Mouse (Mus musculus): ENCODE data around the gene Olfr1193. TPM values are rescaled to one million over a fixed set of nuclear protein-coding genes. Genes with fewer than 3 reads are reported as not detected.
"Not testable (repeated sequence)": the region's sequence is repeated elsewhere in the genome, so short reads cannot be mapped to it uniquely, and the experiment has no call there.

Olfr1193 gene
- polyA plus RNA-seq (2014; fragmentation: Nextera tagmentation; extraction: Ambion mirVana): not detected in 2 replicates

GRCm38 (mm10) chr2:88675328-88675727, at the start of gene Olfr1193:
Gene Olfr1193, plus strand, starts transcription at chr2:88675628.
- H3K4me2 ChIP-seq (replicated peaks; ENCODE audit: low read depth, low read length); ATAC-seq (ENCODE audit: low FRiP score, low TSS enrichment); H3K4me1 ChIP-seq (ENCODE audit: control insufficient read depth, insufficient read depth, low read length); H3K36me3 ChIP-seq (ENCODE audit: control insufficient read depth, insufficient read depth, low read length); H3K4me3 ChIP-seq (ENCODE audit: low read length); H3K27ac ChIP-seq (ENCODE audit: low read depth, low read length); H3K9ac ChIP-seq (ENCODE audit: low read depth, low read length); H3K27me3 ChIP-seq (ENCODE audit: control insufficient read depth, insufficient read depth, low read length); H3K9me3 ChIP-seq (ENCODE audit: control insufficient read depth, low read length): not testable (repeated sequence)

GRCm38 (mm10) chr2:88640242-88640641, 35.2 kb upstream of the Olfr1193 start, which contains the start of gene Olfr1191-ps1:
Gene Olfr1191-ps1, plus strand, starts transcription at chr2:88640542.
- not testable (repeated sequence) for H3K4me2 ChIP-seq (replicated peaks; ENCODE audit: low read depth, low read length); H3K27me3 ChIP-seq (ENCODE audit: control insufficient read depth, insufficient read depth, low read length); H3K9ac ChIP-seq (ENCODE audit: low read depth, low read length); H3K36me3 ChIP-seq (ENCODE audit: control insufficient read depth, insufficient read depth, low read length); ATAC-seq (ENCODE audit: low FRiP score, low TSS enrichment); H3K4me1 ChIP-seq (ENCODE audit: control insufficient read depth, insufficient read depth, low read length); H3K27ac ChIP-seq (ENCODE audit: low read depth, low read length); H3K9me3 ChIP-seq (ENCODE audit: control insufficient read depth, low read length); H3K4me3 ChIP-seq (ENCODE audit: low read length)
- WGBS: 86% methylated on average over 1 of the region's 1 CpGs

DNA sequence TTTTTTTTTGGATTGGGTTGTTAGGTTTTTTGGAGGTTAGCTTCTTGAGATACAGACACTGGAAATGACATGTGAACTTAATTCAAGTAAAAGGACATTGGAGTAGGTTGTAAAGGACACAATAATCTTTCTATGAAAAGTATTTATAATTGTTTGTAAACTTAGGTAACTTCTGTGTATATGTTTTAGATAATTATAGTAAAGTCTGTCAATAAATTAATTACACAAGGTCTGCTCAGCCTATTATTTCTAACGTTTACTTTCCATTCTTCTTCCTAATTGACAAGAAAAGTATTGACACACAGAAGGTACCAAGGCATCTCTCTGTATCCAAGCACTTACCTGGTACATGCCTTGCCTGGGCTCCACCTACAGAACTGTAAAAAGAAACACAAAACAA, 27.2 kb upstream of the Olfr1193 start, which contains the start of gene Olfr1192-ps1:
TSS of gene Olfr1192-ps1 (plus strand) at position 301 of the 400 bp plus-strand sequence.
- H3K27ac ChIP-seq (ENCODE audit: low read depth, low read length): no peak within 1 kb of the TSS
- no peak within 1 kb of the TSS for H3K4me2 ChIP-seq (replicated peaks; ENCODE audit: low read depth, low read length)
- no peak for ATAC-seq (ENCODE audit: low FRiP score, low TSS enrichment)
- 53% methylated on average over 1 of the region's 1 CpGs for WGBS
- no peaks in the 10 kb centered on the region for H3K4me1 ChIP-seq (ENCODE audit: control insufficient read depth, insufficient read depth, low read length)
- H3K9me3 ChIP-seq (ENCODE audit: control insufficient read depth, low read length): no peaks in the 10 kb centered on the region
- no peaks in the 10 kb centered on the region for H3K36me3 ChIP-seq (ENCODE audit: control insufficient read depth, insufficient read depth, low read length)
- H3K4me3 ChIP-seq (ENCODE audit: low read length): no peak within 1 kb of the TSS
- H3K9ac ChIP-seq (ENCODE audit: low read depth, low read length): no peak within 1 kb of the TSS
- no peaks in the 10 kb centered on the region for H3K27me3 ChIP-seq (ENCODE audit: control insufficient read depth, insufficient read depth, low read length)

GRCm38 (mm10) chr2:88689087-88689486, 13.7 kb downstream of the Olfr1193 start, which contains the start of gene Olfr1195:
Gene Olfr1195, minus strand, starts transcription at chr2:88689187.
- H3K9me3 ChIP-seq (ENCODE audit: control insufficient read depth, low read length): no peaks in the 10 kb centered on the region
- H3K4me2 ChIP-seq (replicated peaks; ENCODE audit: low read depth, low read length): no peak within 1 kb of the TSS
- H3K4me1 ChIP-seq (ENCODE audit: control insufficient read depth, insufficient read depth, low read length): no peaks in the 10 kb centered on the region
- ATAC-seq (ENCODE audit: low FRiP score, low TSS enrichment): no peak
- no peak within 1 kb of the TSS for H3K9ac ChIP-seq (ENCODE audit: low read depth, low read length)
- no peak within 1 kb of the TSS for H3K4me3 ChIP-seq (ENCODE audit: low read length)
- no peak within 1 kb of the TSS for H3K27ac ChIP-seq (ENCODE audit: low read depth, low read length)
- H3K27me3 ChIP-seq (ENCODE audit: control insufficient read depth, insufficient read depth, low read length): no peaks in the 10 kb centered on the region
- H3K36me3 ChIP-seq (ENCODE audit: control insufficient read depth, insufficient read depth, low read length): no peaks in the 10 kb centered on the region

DNA sequence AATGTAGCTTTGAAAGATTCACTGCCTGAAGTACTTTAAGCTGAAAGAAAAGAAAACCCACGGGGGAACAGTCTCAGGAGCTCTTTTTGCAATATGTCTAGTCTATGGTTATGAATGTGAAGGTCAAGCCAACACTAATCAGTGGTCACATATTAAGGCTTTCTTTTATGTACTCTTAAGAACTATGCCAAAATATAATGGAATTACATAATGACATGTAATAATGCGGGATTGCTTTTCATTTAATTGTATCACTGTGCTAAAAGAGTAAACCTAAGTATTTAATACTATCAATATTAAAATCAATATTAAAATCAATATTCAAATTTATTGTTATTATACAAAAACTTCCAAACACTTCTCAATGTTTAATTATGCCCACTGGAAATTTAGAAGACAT, 29.1 kb downstream of the Olfr1193 start, which contains the start of gene Olfr1196:
TSS of gene Olfr1196 (minus strand) at position 101 of the 400 bp plus-strand sequence.
- Histone ChIP-seq H3K9ac (ENCODE audit: low read depth, low read length) (no peak within 1 kb of the TSS), H3K4me2 (replicated peaks; ENCODE audit: low read depth, low read length) (no peak within 1 kb of the TSS), H3K27me3 (ENCODE audit: control insufficient read depth, insufficient read depth, low read length) (no peaks in the 10 kb centered on the region), H3K4me3 (ENCODE audit: low read length) (no peak within 1 kb of the TSS), H3K36me3 (ENCODE audit: control insufficient read depth, insufficient read depth, low read length) (no peaks in the 10 kb centered on the region), H3K9me3 (ENCODE audit: control insufficient read depth, low read length) (no peaks in the 10 kb centered on the region), H3K27ac (ENCODE audit: low read depth, low read length) (no peak within 1 kb of the TSS), H3K4me1 (ENCODE audit: control insufficient read depth, insufficient read depth, low read length) (no peaks in the 10 kb centered on the region)
- ATAC-seq (ENCODE audit: low FRiP score, low TSS enrichment): no peak
- 89% methylated on average over 2 of the region's 2 CpGs for WGBS

Other genes with a start within 250 kb of the Olfr1193 start
- not detected in 2 replicates for gene Olfr1181, start 249.5 kb upstream of the Olfr1193 start, polyA plus RNA-seq (2014; fragmentation: Nextera tagmentation; extraction: Ambion mirVana)
- not detected in 2 replicates for gene Gm13757, start 226.5 kb upstream of the Olfr1193 start, polyA plus RNA-seq (2014; fragmentation: Nextera tagmentation; extraction: Ambion mirVana)
- gene Olfr1183, start 220.8 kb upstream of the Olfr1193 start, polyA plus RNA-seq (2014; fragmentation: Nextera tagmentation; extraction: Ambion mirVana): not detected in 2 replicates
- not detected in 2 replicates for gene Olfr1184, start 192.0 kb upstream of the Olfr1193 start, polyA plus RNA-seq (2014; fragmentation: Nextera tagmentation; extraction: Ambion mirVana)
- gene Olfr1185-ps1, start 182.3 kb upstream of the Olfr1193 start, polyA plus RNA-seq (2014; fragmentation: Nextera tagmentation; extraction: Ambion mirVana): not detected in 2 replicates
- gene Olfr1186, start 157.1 kb upstream of the Olfr1193 start, polyA plus RNA-seq (2014; fragmentation: Nextera tagmentation; extraction: Ambion mirVana): not detected in 2 replicates
- not detected in 2 replicates for gene Olfr1188, start 118.7 kb upstream of the Olfr1193 start, polyA plus RNA-seq (2014; fragmentation: Nextera tagmentation; extraction: Ambion mirVana)
- not detected in 2 replicates for gene Olfr1189, start 89.2 kb upstream of the Olfr1193 start, polyA plus RNA-seq (2014; fragmentation: Nextera tagmentation; extraction: Ambion mirVana)
- gene Olfr1191-ps1, start 35.1 kb upstream of the Olfr1193 start, polyA plus RNA-seq (2014; fragmentation: Nextera tagmentation; extraction: Ambion mirVana): 0.03 TPM in 1 of 2 replicates, not detected in the other
- not detected in 2 replicates for gene Olfr1192-ps1, start 27.1 kb upstream of the Olfr1193 start, polyA plus RNA-seq (2014; fragmentation: Nextera tagmentation; extraction: Ambion mirVana)
- gene Olfr1195, start 13.6 kb downstream of the Olfr1193 start, polyA plus RNA-seq (2014; fragmentation: Nextera tagmentation; extraction: Ambion mirVana): not detected in 2 replicates
- gene Olfr1196, start 29.0 kb downstream of the Olfr1193 start, polyA plus RNA-seq (2014; fragmentation: Nextera tagmentation; extraction: Ambion mirVana): not detected in 2 replicates
- gene Olfr1197, start 56.7 kb downstream of the Olfr1193 start, polyA plus RNA-seq (2014; fragmentation: Nextera tagmentation; extraction: Ambion mirVana): not detected in 2 replicates
- not detected in 2 replicates for gene Olfr1198, start 75.7 kb downstream of the Olfr1193 start, polyA plus RNA-seq (2014; fragmentation: Nextera tagmentation; extraction: Ambion mirVana)
- not detected in 2 replicates for gene Olfr1199, start 84.8 kb downstream of the Olfr1193 start, polyA plus RNA-seq (2014; fragmentation: Nextera tagmentation; extraction: Ambion mirVana)
- gene Olfr1200, start 94.9 kb downstream of the Olfr1193 start, polyA plus RNA-seq (2014; fragmentation: Nextera tagmentation; extraction: Ambion mirVana): not detected in 2 replicates
- gene Olfr1201, start 117.4 kb downstream of the Olfr1193 start, polyA plus RNA-seq (2014; fragmentation: Nextera tagmentation; extraction: Ambion mirVana): not detected in 2 replicates
- not detected in 2 replicates for gene Olfr1202, start 138.9 kb downstream of the Olfr1193 start, polyA plus RNA-seq (2014; fragmentation: Nextera tagmentation; extraction: Ambion mirVana)
- not detected in 2 replicates for gene Olfr1205, start 154.1 kb downstream of the Olfr1193 start, polyA plus RNA-seq (2014; fragmentation: Nextera tagmentation; extraction: Ambion mirVana)
- not detected in 2 replicates for gene Olfr1204, start 173.7 kb downstream of the Olfr1193 start, polyA plus RNA-seq (2014; fragmentation: Nextera tagmentation; extraction: Ambion mirVana)
- gene Olfr1206, start 187.6 kb downstream of the Olfr1193 start, polyA plus RNA-seq (2014; fragmentation: Nextera tagmentation; extraction: Ambion mirVana): not detected in 2 replicates
- gene Olfr1208, start 226.7 kb downstream of the Olfr1193 start, polyA plus RNA-seq (2014; fragmentation: Nextera tagmentation; extraction: Ambion mirVana): not detected in 2 replicates
- not detected in 2 replicates for gene Olfr1209, start 239.5 kb downstream of the Olfr1193 start, polyA plus RNA-seq (2014; fragmentation: Nextera tagmentation; extraction: Ambion mirVana)